Mouse (Mus musculus): ENCODE results near the gene Mical2.

- TF ChIP-seq CTCF (IDR thresholded peaks at IDR 0.05 in 2 of 3, conservative IDR thresholded peaks at IDR 0.05 in 1 of 3; ENCODE audit: control insufficient read depth in 1 of 3, insufficient read depth in 1 of 3, low read depth in 2 of 3, low read length in 3 of 3, poor library complexity in 1 of 3, severe bottlenecking in 1 of 3) = no peak
- no peak for TF ChIP-seq ZC3H11A (IDR thresholded peaks at IDR 0.05; ENCODE audit: low read depth, low read length)
- TF ChIP-seq MAX (IDR thresholded peaks at IDR 0.05; ENCODE audit: low read length) = no peak
- no peak for TF ChIP-seq CHD2 (IDR thresholded peaks at IDR 0.05; ENCODE audit: low read length)
- TF ChIP-seq GATA1 (IDR thresholded peaks at IDR 0.05; ENCODE audit: low read depth, low read length) = no peak
- TF ChIP-seq SMC3 (IDR thresholded peaks at IDR 0.05; ENCODE audit: low read depth, low read length) = no peak
- TF ChIP-seq EP300 (IDR thresholded peaks at IDR 0.05; ENCODE audit: low read depth in 1 of 2, low read length in 2 of 2) = no peak
- no peak for TF ChIP-seq MYC (IDR thresholded peaks at IDR 0.05; ENCODE audit: low read depth, low read length)
- TF ChIP-seq UBTF (IDR thresholded peaks at IDR 0.05; ENCODE audit: borderline replicate concordance, insufficient read depth, low read depth, low read length) = no peak
- no peak for TF ChIP-seq POLR2A (IDR thresholded peaks at IDR 0.05; ENCODE audit: control insufficient read depth in 1 of 2, insufficient read depth in 1 of 2, low read depth in 1 of 2, low read length in 2 of 2, poor library complexity in 1 of 2)
These were observed 191.9 kb downstream of the Mical2 start for GRCm38 (mm10) chr7:112417598-112417997.
